Mouse (Mus musculus): Measurements from ENCODE around the gene Cep170. TPM values are rescaled to one million over a fixed set of nuclear protein-coding genes. Genes with fewer than 3 reads are reported as not detected.

Cep170 gene
- polyA plus RNA-seq, 1 experiment from 2014 or later: 48.3 TPM

MicroRNA genes within 50 kb of the gene (microRNA counts, 519-probe panel; counts per million panel counts)
- microRNA mmu-miR-350: 4,309 counts per million, percentile 81 among the panel's probes with 10 or more counts

Small RNA genes lying within 50 kb of the gene (microRNA-seq; reads per million reads assigned to microRNA genes)
- 425 reads per million, percentile 68 among the genes with 10 or more reads in this experiment for gene Mir350

Other genes starting within 250 kb of the Cep170 start
- 17.0 and 19.3 TPM in 2 replicates for gene Sdccag8, start 593 bp upstream of the Cep170 start, polyA plus RNA-seq (2016; fragmentation: Nextera tagmentation; extraction: Ambion mirVana)

All from embryonic facial prominence, embryonic 12.5 days (tissue).